36 mouse cellular contexts compared by ENCODE assay signal in the genomic region with DNA sequence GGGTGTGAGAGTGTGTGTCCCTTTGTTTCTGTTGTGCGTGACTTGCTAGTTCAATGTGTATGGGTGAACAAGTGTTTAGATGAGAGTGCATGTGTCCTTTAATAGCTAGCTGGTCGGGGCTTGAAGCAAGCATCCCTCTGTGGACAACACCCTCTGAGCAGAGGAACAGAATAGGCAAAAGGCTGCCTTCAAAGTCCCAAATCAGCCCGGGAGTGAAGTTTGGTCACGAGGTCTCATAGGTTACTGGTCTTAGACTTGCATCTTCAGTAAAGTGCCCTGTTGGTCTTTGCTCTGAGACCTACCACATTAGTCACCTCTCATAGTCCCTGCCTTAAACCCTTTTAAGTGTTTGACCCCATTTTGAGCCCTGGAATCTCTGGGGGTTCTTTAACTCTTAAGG. TPM values are rescaled to one million over a fixed set of nuclear protein-coding genes. Genes with fewer than 3 reads are reported as not detected.
DNase-seq lines count a peak whose midpoint lies in the region; ATAC-seq and TF ChIP-seq lines count a peak whose summit lies in the region.
"Had no signal": no experiment of that assay in that cellular context is flagged by ENCODE, and none has a peak within 500 bp of the region (broad histone marks: within the 10 kb centered on the region; RNA-seq: fewer than 3 reads in every experiment).

No protein-coding gene starts in this region.

- no peak overlapping the region for H3K9ac ChIP-seq in hindbrain, embryonic 11.5 days (ENCODE audit: low read depth, low read length)
- no peak overlapping the region for H3K9ac ChIP-seq in hindbrain, postnatal 0 days (replicated peaks; ENCODE audit: low read length)
- no peak overlapping the region for H3K9ac ChIP-seq in midbrain, embryonic 11.5 days (ENCODE audit: low read length)
- H3K9ac ChIP-seq in midbrain, embryonic 13.5 days (replicated peaks), result no peak overlapping the region
- H3K9ac ChIP-seq: embryonic facial prominence, embryonic 13.5 days; forebrain, embryonic 12.5 days; forebrain, postnatal 0 days; heart, embryonic 13.5 days; limb, embryonic 12.5 days; liver, embryonic 15.5 days; lung, embryonic 15.5 days; stomach, embryonic 15.5 days had no signal

- H3K36me3 ChIP-seq in hindbrain, embryonic 11.5 days (ENCODE audit: control insufficient read depth, insufficient read depth, low read length), result no peaks in the 10 kb centered on the region
- H3K36me3 ChIP-seq in hindbrain, postnatal 0 days (ENCODE audit: insufficient read depth, low read length), result no peaks in the 10 kb centered on the region
- H3K36me3 ChIP-seq in midbrain, embryonic 11.5 days (ENCODE audit: control insufficient read depth, insufficient read depth, low read length), result no peaks in the 10 kb centered on the region
- no peaks in the 10 kb centered on the region for H3K36me3 ChIP-seq in midbrain, embryonic 13.5 days
- H3K36me3 ChIP-seq in limb, embryonic 10.5 days, result no peaks in the 10 kb centered on the region
- H3K36me3 ChIP-seq: embryonic facial prominence, embryonic 13.5 days; forebrain, embryonic 12.5 days; heart, embryonic 13.5 days; limb, embryonic 12.5 days; liver, embryonic 15.5 days; lung, embryonic 15.5 days; stomach, embryonic 15.5 days had no signal

- H3K27ac ChIP-seq in hindbrain, embryonic 11.5 days (ENCODE audit: low read depth, low read length), result no peak overlapping the region
- H3K27ac ChIP-seq in hindbrain, postnatal 0 days, result no peak overlapping the region
- H3K27ac ChIP-seq in midbrain, embryonic 11.5 days (ENCODE audit: low read depth, low read length), result no peak overlapping the region
- no peak overlapping the region for H3K27ac ChIP-seq in midbrain, embryonic 13.5 days
- H3K27ac ChIP-seq in limb, embryonic 10.5 days, result no peak overlapping the region
- H3K27ac ChIP-seq: embryonic facial prominence, embryonic 13.5 days; forebrain, embryonic 12.5 days; heart, embryonic 13.5 days; kidney, postnatal 0 days; limb, embryonic 12.5 days; liver, embryonic 15.5 days; lung, embryonic 15.5 days; stomach, embryonic 15.5 days had no signal

- no peaks in the 10 kb centered on the region for H3K9me3 ChIP-seq in hindbrain, embryonic 11.5 days (ENCODE audit: control insufficient read depth, low read length)
- H3K9me3 ChIP-seq in hindbrain, postnatal 0 days (ENCODE audit: low read length), result no peaks in the 10 kb centered on the region
- H3K9me3 ChIP-seq in midbrain, embryonic 11.5 days (ENCODE audit: control insufficient read depth, low read length), result no peaks in the 10 kb centered on the region
- no peaks in the 10 kb centered on the region for H3K9me3 ChIP-seq in midbrain, embryonic 13.5 days
- H3K9me3 ChIP-seq in limb, embryonic 10.5 days (replicated peaks), result no peaks in the 10 kb centered on the region
- H3K9me3 ChIP-seq: embryonic facial prominence, embryonic 13.5 days; forebrain, embryonic 12.5 days; heart, embryonic 13.5 days; limb, embryonic 12.5 days; liver, embryonic 15.5 days; lung, embryonic 15.5 days; stomach, embryonic 15.5 days had no signal

- H3K27me3 ChIP-seq in hindbrain, embryonic 11.5 days (ENCODE audit: control insufficient read depth, insufficient read depth, low read length), result peaks cover 97% of the 10 kb centered on the region
- H3K27me3 ChIP-seq in hindbrain, postnatal 0 days (ENCODE audit: insufficient read depth, low read length), result peaks cover 90% of the 10 kb centered on the region
- peaks cover 99% of the 10 kb centered on the region for H3K27me3 ChIP-seq in midbrain, embryonic 11.5 days (ENCODE audit: control insufficient read depth, insufficient read depth, low read length)
- peaks cover 99% of the 10 kb centered on the region for H3K27me3 ChIP-seq in midbrain, embryonic 13.5 days
- peaks cover 100% of the 10 kb centered on the region for H3K27me3 ChIP-seq in limb, embryonic 10.5 days (ENCODE audit: low read depth, poor library complexity, severe bottlenecking)

- no peak overlapping the region for H3K4me3 ChIP-seq in hindbrain, embryonic 11.5 days (ENCODE audit: low read depth, low read length)
- no peak overlapping the region for H3K4me3 ChIP-seq in hindbrain, postnatal 0 days (ENCODE audit: low read length)
- no peak overlapping the region for H3K4me3 ChIP-seq in midbrain, embryonic 11.5 days (ENCODE audit: low read depth, low read length)
- H3K4me3 ChIP-seq in midbrain, embryonic 13.5 days (replicated peaks), result no peak overlapping the region
- no peak overlapping the region for H3K4me3 ChIP-seq in limb, embryonic 10.5 days
- H3K4me3 ChIP-seq: embryonic facial prominence, embryonic 13.5 days; forebrain, embryonic 12.5 days; heart, embryonic 13.5 days; limb, embryonic 12.5 days; liver, embryonic 15.5 days; lung, embryonic 15.5 days had no signal

- peaks cover 14% of the 10 kb centered on the region; the same call in 1 of the 2 replicates for H3K4me1 ChIP-seq in hindbrain, embryonic 11.5 days (replicated peaks; ENCODE audit: control insufficient read depth, insufficient read depth, low read length)
- H3K4me1 ChIP-seq in hindbrain, postnatal 0 days (ENCODE audit: insufficient read depth, low read length), result no peaks in the 10 kb centered on the region
- H3K4me1 ChIP-seq in midbrain, embryonic 11.5 days (ENCODE audit: control insufficient read depth, insufficient read depth, low read length), result peaks cover 21% of the 10 kb centered on the region
- H3K4me1 ChIP-seq in midbrain, embryonic 13.5 days (replicated peaks), result peaks cover 23% of the 10 kb centered on the region
- H3K4me1 ChIP-seq in limb, embryonic 10.5 days, result peaks cover 34% of the 10 kb centered on the region

- no peak for TF ChIP-seq CTCF in hindbrain, postnatal 0 days (IDR thresholded peaks at IDR 0.05; ENCODE audit: low read depth)

- peak; percentile 47 for DNase-seq in hindbrain, embryonic 11.5 days (ENCODE audit: low spot score)
- no peak for DNase-seq in hindbrain, postnatal 0 days (ENCODE audit: low spot score)
- peak; percentile 95 for DNase-seq in midbrain, embryonic 11.5 days (ENCODE audit: low spot score, missing footprints)
- DNase-seq in R1 (ENCODE audit: low read depth, low spot score), result peak; percentile 25
- peak; percentile 37 for DNase-seq in limb, embryonic 10.5 days (ENCODE audit: low spot score)
- DNase-seq in layer of hippocampus, postnatal 10 days (ENCODE audit: low spot score in 2 of 2), result no peak
- DNase-seq: adrenal gland, adult 8-10 months; cerebellum, adult 2 months; forebrain, postnatal 0 days; gastrocnemius, postnatal 10 days; heart, postnatal 10 days; kidney, adult 8-10 months; kidney, postnatal 4 days; right cerebral cortex, postnatal 25 days; thymus, postnatal 36 days had no signal

- WGBS in hindbrain, embryonic 11.5 days, result 0% methylated on average over 4 of the region's 4 CpGs
- 2% methylated on average over 4 of the region's 4 CpGs for WGBS in hindbrain, postnatal 0 days
- under 1% methylated on average over 4 of the region's 4 CpGs for WGBS in midbrain, embryonic 11.5 days
- WGBS in midbrain, embryonic 13.5 days, result 1% methylated on average over 4 of the region's 4 CpGs
- WGBS in limb, embryonic 10.5 days, result 2% methylated on average over 4 of the region's 4 CpGs

- no peak for ATAC-seq in hindbrain, embryonic 11.5 days (ENCODE audit: low FRiP score)
- ATAC-seq in hindbrain, postnatal 0 days, result no peak
- no peak for ATAC-seq in midbrain, embryonic 11.5 days (ENCODE audit: low FRiP score)
- ATAC-seq in midbrain, embryonic 13.5 days, result no peak
- ATAC-seq: forebrain, postnatal 0 days had no signal

- no peak overlapping the region for H3K4me2 ChIP-seq in hindbrain, embryonic 11.5 days (replicated peaks; ENCODE audit: low read depth, low read length)
- no peak overlapping the region for H3K4me2 ChIP-seq in hindbrain, postnatal 0 days (ENCODE audit: low read depth, low read length)
- H3K4me2 ChIP-seq in midbrain, embryonic 11.5 days, result no peak overlapping the region
- no peak overlapping the region for H3K4me2 ChIP-seq in midbrain, embryonic 13.5 days (replicated peaks)
- H3K4me2 ChIP-seq: embryonic facial prominence, embryonic 13.5 days; forebrain, embryonic 12.5 days; heart, embryonic 13.5 days; limb, embryonic 12.5 days; liver, embryonic 15.5 days; lung, embryonic 15.5 days; stomach, embryonic 15.5 days had no signal

RNA-seq across cellular contexts. Expression of a gene that starts 2.9 kb away (rescaled TPM):
- polyA plus RNA-seq in hindbrain, embryonic 11.5 days (2014; fragmentation: Nextera tagmentation; extraction: Ambion mirVana), result 2.7 and 3.5 TPM in 2 replicates
- total RNA-seq in hindbrain, postnatal 0 days (2014; rRNA removed), result 0.36 and 0.99 TPM in 2 replicates
- 0.56 and 0.91 TPM in 2 replicates for polyA plus RNA-seq in hindbrain, postnatal 0 days (2015; fragmentation: Nextera tagmentation; extraction: Ambion mirVana)
- 0.10 and 0.19 TPM in 2 replicates for polyA plus RNA-seq in midbrain, embryonic 11.5 days (2014; fragmentation: Nextera tagmentation; extraction: Ambion mirVana)
- 1.4 and 1.6 TPM in 2 replicates for polyA plus RNA-seq in midbrain, embryonic 13.5 days (2015; fragmentation: Nextera tagmentation; extraction: Ambion mirVana)
- not detected in 2 replicates for polyA plus RNA-seq in limb, embryonic 10.5 days (2016; fragmentation: Nextera tagmentation; extraction: Ambion mirVana)
- total RNA-seq in layer of hippocampus, postnatal 10 days (2021), result not detected
- total RNA-seq: adrenal gland, adult 8-10 months; gastrocnemius, postnatal 10 days; heart, adult 8-10 months; heart, postnatal 10 days; hematopoietic stem cell, adult 5-6 weeks; layer of hippocampus, adult 8-10 months; left cerebral cortex, postnatal 10 days; liver, adult 2 months; megakaryocyte-erythroid progenitor cell, adult 5-6 weeks; monocyte, adult 5-6 weeks; neutrophil, adult 5-6 weeks had no signal
- polyA plus RNA-seq: cerebellum, adult 2 months; cortical plate, adult 2 months; embryonic facial prominence, embryonic 13.5 days; gonadal fat pad, adult 2 months; heart, embryonic 13.5 days; limb, embryonic 12.5 days; liver, adult 2 months; liver, embryonic 15.5 days; lung, embryonic 15.5 days had no signal

RNA-seq across cellular contexts. Expression of a gene that starts 8.6 kb away (rescaled TPM):
- 271 and 278 TPM in 2 replicates for polyA plus RNA-seq in hindbrain, embryonic 11.5 days (2014; fragmentation: Nextera tagmentation; extraction: Ambion mirVana)
- total RNA-seq in hindbrain, postnatal 0 days (2014; rRNA removed), result 95.2 and 97.8 TPM in 2 replicates
- 127 and 132 TPM in 2 replicates for polyA plus RNA-seq in hindbrain, postnatal 0 days (2015; fragmentation: Nextera tagmentation; extraction: Ambion mirVana)
- 275 and 279 TPM in 2 replicates for polyA plus RNA-seq in midbrain, embryonic 11.5 days (2014; fragmentation: Nextera tagmentation; extraction: Ambion mirVana)
- polyA plus RNA-seq in midbrain, embryonic 13.5 days (2015; fragmentation: Nextera tagmentation; extraction: Ambion mirVana), result 206 and 224 TPM in 2 replicates
- 338 and 339 TPM in 2 replicates for polyA plus RNA-seq in limb, embryonic 10.5 days (2016; fragmentation: Nextera tagmentation; extraction: Ambion mirVana)
- 10 to 100 TPM; 56.4 to 57.0 TPM for total RNA-seq in layer of hippocampus, postnatal 10 days (2021)

RNA-seq across cellular contexts. Expression of a gene that starts 8.8 kb away (rescaled TPM):
- polyA plus RNA-seq in hindbrain, embryonic 11.5 days (2014; fragmentation: Nextera tagmentation; extraction: Ambion mirVana), result 0.57 and 1.2 TPM in 2 replicates
- total RNA-seq in hindbrain, postnatal 0 days (2014; rRNA removed), result 2.0 and 3.2 TPM in 2 replicates
- 1.2 and 1.5 TPM in 2 replicates for polyA plus RNA-seq in hindbrain, postnatal 0 days (2015; fragmentation: Nextera tagmentation; extraction: Ambion mirVana)
- polyA plus RNA-seq in midbrain, embryonic 11.5 days (2014; fragmentation: Nextera tagmentation; extraction: Ambion mirVana), result 0.18 TPM in 1 of 2 replicates, not detected in the other
- polyA plus RNA-seq in midbrain, embryonic 13.5 days (2015; fragmentation: Nextera tagmentation; extraction: Ambion mirVana), result 0.50 and 0.99 TPM in 2 replicates
- polyA plus RNA-seq in limb, embryonic 10.5 days (2016; fragmentation: Nextera tagmentation; extraction: Ambion mirVana), result not detected in 2 replicates
- not detected for total RNA-seq in layer of hippocampus, postnatal 10 days (2021)
- total RNA-seq: adrenal gland, adult 8-10 months; adrenal gland, postnatal 4 days; ES-E14; gastrocnemius, postnatal 10 days; heart, adult 8-10 months; heart, postnatal 10 days; hematopoietic stem cell, adult 5-6 weeks; layer of hippocampus, adult 8-10 months; left cerebral cortex, postnatal 10 days; liver, adult 2 months; megakaryocyte-erythroid progenitor cell, adult 5-6 weeks; monocyte, adult 5-6 weeks; neutrophil, adult 5-6 weeks had no signal
- polyA plus RNA-seq: cortical plate, adult 2 months; embryonic facial prominence, embryonic 13.5 days; gonadal fat pad, adult 2 months; heart, embryonic 13.5 days; limb, embryonic 12.5 days; liver, adult 2 months; liver, embryonic 15.5 days; lung, embryonic 15.5 days had no signal

Comparison
In these comparisons a context has a peak if more than half of its experiments do, and no peak if none do; other contexts are left out.
1. DNase-seq: peak in hindbrain, embryonic 11.5 days (single experiment), midbrain, embryonic 11.5 days (single experiment), R1 (single experiment) and limb, embryonic 10.5 days (single experiment); none in hindbrain, postnatal 0 days (single experiment) and layer of hippocampus, postnatal 10 days (0 of 2).